Mouse (Mus musculus): Measurements from ENCODE around the gene Dmc1. TPM values are rescaled to one million over a fixed set of nuclear protein-coding genes. Genes with fewer than 3 reads are reported as not detected.
A peak's percentile ranks its signal among the peaks of the same experiment; 100 is the strongest.

The Dmc1 gene
- 0.51 and 0.77 TPM in 2 replicates for polyA plus RNA-seq (2015; fragmentation: Nextera tagmentation; extraction: Ambion mirVana)

- H3K4me3 ChIP-seq (ENCODE audit: low read depth, low read length), result peak within 1 kb of the TSS; percentile 32
- WGBS, result 9% methylated on average over 36 of the region's 37 CpGs
- peak within 1 kb of the TSS; percentile 47 for H3K4me2 ChIP-seq (ENCODE audit: low read length)
- peak within 1 kb of the TSS; percentile 57 for H3K9ac ChIP-seq (ENCODE audit: low read depth, low read length)
- peaks cover 4% of the 10 kb centered on the region for H3K27me3 ChIP-seq (ENCODE audit: control insufficient read depth, insufficient read depth, low read depth, low read length)
- ATAC-seq, result no peak
- peaks cover under 1% of the 10 kb centered on the region; the same call in 1 of the 2 replicates for H3K36me3 ChIP-seq (ENCODE audit: control insufficient read depth, insufficient read depth, low read length)
- H3K9me3 ChIP-seq (replicated peaks; ENCODE audit: control insufficient read depth, low read length, poor library complexity, severe bottlenecking), result no peaks in the 10 kb centered on the region
- 0 out of 2 replicates have a peak, but pooled peaks cover 3% of the 10 kb centered on the region for H3K4me1 ChIP-seq (ENCODE audit: control insufficient read depth, insufficient read depth, low read length)
- H3K27ac ChIP-seq (ENCODE audit: low read length), result no peak within 1 kb of the TSS
Measured at GRCm38 (mm10) chr15:79604990-79605665, at the start of gene Dmc1. Dmc1 (minus strand) TSS chr15:79605109.

DNA sequence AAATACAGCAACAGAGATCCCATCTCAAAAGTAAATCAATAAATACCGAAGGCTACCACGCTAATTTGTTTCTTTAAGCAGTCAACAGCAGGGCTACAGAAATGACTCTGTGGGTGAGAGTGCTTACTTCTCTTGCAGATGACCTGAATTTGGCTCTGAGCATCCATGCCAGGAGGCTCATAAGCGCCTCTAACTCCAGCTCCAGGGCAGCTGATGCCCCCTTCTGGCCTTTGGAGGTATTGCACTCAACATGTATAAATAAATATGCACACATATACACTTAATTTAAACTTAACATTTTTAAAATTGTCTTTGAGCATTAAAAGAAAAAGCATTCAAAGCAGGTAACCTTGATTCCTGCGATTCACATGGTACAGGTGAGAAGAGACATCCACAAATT lies 46.6 kb upstream of the Dmc1 start:
- WGBS, result 82% methylated on average over 4 of the region's 4 CpGs
- no peak for ATAC-seq

GRCm38 (mm10) chr15:79650569-79650968 lies 45.7 kb upstream of the Dmc1 start:
- Histone ChIP-seq H3K9ac (ENCODE audit: low read depth, low read length) (no peak overlapping the region), H3K4me2 (ENCODE audit: low read length) (no peak overlapping the region), H3K4me1 (ENCODE audit: control insufficient read depth, insufficient read depth, low read length) (no peaks in the 10 kb centered on the region), H3K27me3 (ENCODE audit: control insufficient read depth, insufficient read depth, low read depth, low read length) (no peaks in the 10 kb centered on the region), H3K4me3 (ENCODE audit: low read depth, low read length) (no peak overlapping the region), H3K36me3 (ENCODE audit: control insufficient read depth, insufficient read depth, low read length) (peaks cover 15% of the 10 kb centered on the region; the same call in 1 of the 2 replicates), H3K27ac (ENCODE audit: low read length) (no peak overlapping the region), H3K9me3 (replicated peaks; ENCODE audit: control insufficient read depth, low read length, poor library complexity, severe bottlenecking) (no peaks in the 10 kb centered on the region)
- ATAC-seq, result no peak

More for the DNA sequence above, 46.6 kb upstream of the Dmc1 start:
- Histone ChIP-seq H3K9ac (ENCODE audit: low read depth, low read length) (no peak overlapping the region), H3K4me1 (ENCODE audit: control insufficient read depth, insufficient read depth, low read length) (no peaks in the 10 kb centered on the region), H3K4me2 (ENCODE audit: low read length) (no peak overlapping the region), H3K27ac (ENCODE audit: low read length) (no peak overlapping the region), H3K36me3 (ENCODE audit: control insufficient read depth, insufficient read depth, low read length) (peaks cover 15% of the 10 kb centered on the region; the same call in 1 of the 2 replicates), H3K9me3 (replicated peaks; ENCODE audit: control insufficient read depth, low read length, poor library complexity, severe bottlenecking) (no peaks in the 10 kb centered on the region), H3K4me3 (ENCODE audit: low read depth, low read length) (no peak overlapping the region), H3K27me3 (ENCODE audit: control insufficient read depth, insufficient read depth, low read depth, low read length) (no peaks in the 10 kb centered on the region)

DNA sequence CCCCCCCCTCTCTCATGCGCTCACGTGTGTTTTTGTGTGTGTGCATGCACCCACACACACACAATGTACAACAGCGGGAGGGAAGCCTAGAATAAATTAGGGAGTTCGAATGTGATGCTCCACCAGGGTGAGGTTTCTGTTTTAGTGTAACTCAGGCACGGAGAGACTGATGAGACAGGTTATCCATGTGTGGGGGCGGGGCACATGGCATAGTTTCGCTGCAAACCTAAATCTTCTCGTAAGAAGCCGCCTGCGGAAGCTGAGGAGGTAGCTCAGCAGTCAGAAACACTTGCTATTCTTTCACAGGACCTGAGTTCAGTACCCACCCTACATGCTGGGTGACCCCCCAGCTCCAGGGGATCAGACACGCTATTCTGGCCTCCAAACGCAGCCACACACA lies 43.2 kb upstream of the Dmc1 start:
- Histone ChIP-seq H3K4me3 (ENCODE audit: low read depth, low read length) (no peak overlapping the region), H3K27me3 (ENCODE audit: control insufficient read depth, insufficient read depth, low read depth, low read length) (no peaks in the 10 kb centered on the region), H3K27ac (ENCODE audit: low read length) (no peak overlapping the region), H3K36me3 (ENCODE audit: control insufficient read depth, insufficient read depth, low read length) (peaks cover 19% of the 10 kb centered on the region; the same call in 1 of the 2 replicates), H3K4me1 (ENCODE audit: control insufficient read depth, insufficient read depth, low read length) (no peaks in the 10 kb centered on the region), H3K4me2 (ENCODE audit: low read length) (no peak overlapping the region), H3K9me3 (replicated peaks; ENCODE audit: control insufficient read depth, low read length, poor library complexity, severe bottlenecking) (no peaks in the 10 kb centered on the region), H3K9ac (ENCODE audit: low read depth, low read length) (no peak overlapping the region)
- ATAC-seq, result no peak
- 95% methylated on average over 12 of the region's 12 CpGs for WGBS

DNA sequence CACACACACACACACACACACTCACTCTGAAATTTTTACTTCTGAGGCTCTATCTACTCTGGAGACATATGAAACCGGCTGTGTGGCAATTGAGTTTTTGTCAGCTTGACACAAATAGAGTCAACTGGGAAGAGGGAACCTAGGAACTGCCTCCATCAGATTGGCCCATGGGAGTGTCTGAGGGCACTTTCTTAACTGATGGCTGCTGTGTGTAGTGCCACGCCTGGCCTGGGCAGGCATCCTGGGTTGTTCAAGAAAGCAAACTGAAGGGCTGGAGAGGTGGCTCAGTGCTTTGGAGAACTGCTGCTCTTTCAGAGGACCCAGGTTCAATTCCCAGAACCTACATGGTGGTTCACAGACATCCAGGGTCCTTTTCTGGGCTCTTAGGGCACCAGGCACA lies 40.6 kb upstream of the Dmc1 start:
- no peak overlapping the region for H3K9ac ChIP-seq (ENCODE audit: low read depth, low read length)
- H3K4me1 ChIP-seq (ENCODE audit: control insufficient read depth, insufficient read depth, low read length), result no peaks in the 10 kb centered on the region
- no peaks in the 10 kb centered on the region for H3K27me3 ChIP-seq (ENCODE audit: control insufficient read depth, insufficient read depth, low read depth, low read length)
- no peak overlapping the region for H3K27ac ChIP-seq (ENCODE audit: low read length)
- no peaks in the 10 kb centered on the region for H3K9me3 ChIP-seq (replicated peaks; ENCODE audit: control insufficient read depth, low read length, poor library complexity, severe bottlenecking)
- 82% methylated on average over 2 of the region's 2 CpGs for WGBS
- H3K4me2 ChIP-seq (ENCODE audit: low read length), result no peak overlapping the region
- H3K36me3 ChIP-seq (ENCODE audit: control insufficient read depth, insufficient read depth, low read length), result peaks cover 26% of the 10 kb centered on the region; the same call in 1 of the 2 replicates
- no peak for ATAC-seq
- no peak overlapping the region for H3K4me3 ChIP-seq (ENCODE audit: low read depth, low read length)

GRCm38 (mm10) chr15:79641135-79641817 lies 36.4 kb upstream of the Dmc1 start:
- Histone ChIP-seq H3K36me3 (ENCODE audit: control insufficient read depth, insufficient read depth, low read length) (peaks cover 31% of the 10 kb centered on the region), H3K4me1 (ENCODE audit: control insufficient read depth, insufficient read depth, low read length) (no peaks in the 10 kb centered on the region)
- 81% methylated on average over 12 of the region's 12 CpGs for WGBS

DNA sequence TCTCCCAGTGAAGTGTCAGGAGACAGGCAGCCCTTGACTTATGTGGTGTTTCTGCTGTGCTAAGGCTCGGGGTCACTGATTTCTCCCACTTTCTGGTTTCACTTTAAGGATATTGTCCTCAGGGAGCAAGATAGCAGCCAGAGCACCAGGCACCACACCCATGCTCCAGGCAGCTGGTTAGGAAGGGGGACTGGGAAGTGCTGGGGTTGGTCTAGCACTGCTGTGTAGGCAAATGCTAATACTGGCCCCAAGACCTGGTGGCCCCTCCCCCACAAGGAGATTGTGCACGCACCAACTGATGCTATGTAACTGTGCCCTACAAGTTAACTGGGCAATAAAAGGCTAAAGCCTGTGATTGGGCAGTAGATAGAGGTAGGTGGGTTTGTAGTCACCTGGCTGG lies 25.6 kb upstream of the Dmc1 start:
- H3K9me3 ChIP-seq (replicated peaks; ENCODE audit: control insufficient read depth, low read length, poor library complexity, severe bottlenecking), result no peaks in the 10 kb centered on the region
- no peak overlapping the region for H3K4me2 ChIP-seq (ENCODE audit: low read length)
- H3K36me3 ChIP-seq (ENCODE audit: control insufficient read depth, insufficient read depth, low read length), result peaks cover 54% of the 10 kb centered on the region
- H3K4me3 ChIP-seq (ENCODE audit: low read depth, low read length), result no peak overlapping the region
- no peak overlapping the region for H3K27ac ChIP-seq (ENCODE audit: low read length)
- no peaks in the 10 kb centered on the region for H3K4me1 ChIP-seq (ENCODE audit: control insufficient read depth, insufficient read depth, low read length)
- WGBS, result 84% methylated on average over 2 of the region's 2 CpGs
- H3K27me3 ChIP-seq (ENCODE audit: control insufficient read depth, insufficient read depth, low read depth, low read length), result no peaks in the 10 kb centered on the region
- ATAC-seq, result no peak
- H3K9ac ChIP-seq (ENCODE audit: low read depth, low read length), result no peak overlapping the region

More at GRCm38 (mm10) chr15:79641135-79641817, 36.4 kb upstream of the Dmc1 start:
- no peak for ATAC-seq
- Histone ChIP-seq H3K9me3 (replicated peaks; ENCODE audit: control insufficient read depth, low read length, poor library complexity, severe bottlenecking) (no peaks in the 10 kb centered on the region), H3K4me3 (ENCODE audit: low read depth, low read length) (no peak overlapping the region), H3K27me3 (ENCODE audit: control insufficient read depth, insufficient read depth, low read depth, low read length) (no peaks in the 10 kb centered on the region), H3K9ac (ENCODE audit: low read depth, low read length) (no peak overlapping the region), H3K4me2 (ENCODE audit: low read length) (no peak overlapping the region), H3K27ac (ENCODE audit: low read length) (no peak overlapping the region)

GRCm38 (mm10) chr15:79619770-79620414 lies 15.0 kb upstream of the Dmc1 start:
- H3K4me2 ChIP-seq (ENCODE audit: low read length), result no peak overlapping the region
- no peak for ATAC-seq
- H3K9ac ChIP-seq (ENCODE audit: low read depth, low read length), result no peak overlapping the region
- H3K36me3 ChIP-seq (ENCODE audit: control insufficient read depth, insufficient read depth, low read length), result peaks cover 40% of the 10 kb centered on the region
- H3K4me1 ChIP-seq (ENCODE audit: control insufficient read depth, insufficient read depth, low read length), result no peaks in the 10 kb centered on the region
- H3K27ac ChIP-seq (ENCODE audit: low read length), result no peak overlapping the region
- no peaks in the 10 kb centered on the region for H3K9me3 ChIP-seq (replicated peaks; ENCODE audit: control insufficient read depth, low read length, poor library complexity, severe bottlenecking)
- 90% methylated on average over 11 of the region's 11 CpGs for WGBS
- no peak overlapping the region for H3K4me3 ChIP-seq (ENCODE audit: low read depth, low read length)
- no peaks in the 10 kb centered on the region for H3K27me3 ChIP-seq (ENCODE audit: control insufficient read depth, insufficient read depth, low read depth, low read length)

- Histone ChIP-seq H3K4me2 (ENCODE audit: low read length) (no peak overlapping the region), H3K27me3 (ENCODE audit: control insufficient read depth, insufficient read depth, low read depth, low read length) (no peaks in the 10 kb centered on the region), H3K4me1 (ENCODE audit: control insufficient read depth, insufficient read depth, low read length) (no peaks in the 10 kb centered on the region), H3K4me3 (ENCODE audit: low read depth, low read length) (no peak overlapping the region), H3K27ac (ENCODE audit: low read length) (no peak overlapping the region), H3K36me3 (ENCODE audit: control insufficient read depth, insufficient read depth, low read length) (peaks cover 38% of the 10 kb centered on the region), H3K9me3 (replicated peaks; ENCODE audit: control insufficient read depth, low read length, poor library complexity, severe bottlenecking) (no peaks in the 10 kb centered on the region), H3K9ac (ENCODE audit: low read depth, low read length) (no peak overlapping the region)
- no peak for ATAC-seq
- WGBS, result 92% methylated on average over 7 of the region's 7 CpGs
Measured at GRCm38 (mm10) chr15:79618456-79618855, 13.5 kb upstream of the Dmc1 start.
